Mouse (Mus musculus): ENCODE data around the gene Fbxo39. TPM values are rescaled to one million over a fixed set of nuclear protein-coding genes. Genes with fewer than 3 reads are reported as not detected.

The Fbxo39 gene
- polyA plus RNA-seq, 2 experiments = not detected

DNA sequence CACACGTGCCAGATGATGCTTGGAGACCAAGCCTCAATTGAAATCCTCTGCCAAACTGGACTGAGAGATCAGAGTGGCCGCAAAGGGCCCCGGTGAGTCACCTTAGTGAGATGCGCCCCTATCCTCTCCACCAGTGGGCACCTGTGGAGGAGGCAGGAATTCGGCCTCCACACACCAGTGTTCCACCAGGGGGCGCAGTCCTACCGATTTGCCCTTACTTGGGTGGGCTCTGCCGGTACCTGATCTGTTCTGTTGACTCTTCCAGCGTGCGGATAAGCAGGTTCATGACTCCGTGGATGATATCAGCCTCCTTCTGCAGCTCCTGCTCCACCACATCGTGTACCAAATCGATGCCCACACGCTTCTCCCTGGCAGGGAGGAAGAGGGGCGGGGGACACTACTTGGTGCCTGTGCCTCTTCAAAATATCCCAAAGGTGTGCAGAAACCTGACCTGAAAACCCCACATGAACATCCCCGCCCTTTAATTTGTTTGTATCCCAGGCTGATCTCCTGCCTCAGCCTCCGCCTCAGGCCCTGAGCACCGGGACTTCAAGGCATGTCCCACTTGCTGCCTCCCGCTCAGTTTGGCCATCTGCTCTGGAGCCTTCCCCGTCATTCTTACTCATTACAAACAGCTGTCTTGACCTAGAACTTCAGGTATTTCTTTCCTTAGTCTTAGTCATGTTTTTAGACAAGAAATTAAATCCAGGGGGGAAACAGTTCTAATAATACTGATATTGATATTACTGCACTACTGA, 40.9 kb downstream of the Fbxo39 start:
- no peak overlapping the region for H3K4me3 ChIP-seq (replicated peaks; ENCODE audit: low read length)
- no peak; the same call in 1 of the 2 replicates for ATAC-seq (ENCODE audit: low FRiP score, low read depth)
- no peaks in the 10 kb centered on the region for H3K9me3 ChIP-seq (ENCODE audit: control insufficient read depth, low read length)
- 24% methylated on average over 20 of the region's 20 CpGs for WGBS
- no peaks in the 10 kb centered on the region for H3K36me3 ChIP-seq (ENCODE audit: control insufficient read depth, insufficient read depth, low read length)
- no peak for TF ChIP-seq POLR2A (IDR thresholded peaks at IDR 0.05; ENCODE audit: borderline replicate concordance, extremely low read depth, insufficient read depth, insufficient read length)
- H3K9ac ChIP-seq (ENCODE audit: low read depth, low read length, severe bottlenecking) = no peak overlapping the region
- H3K27me3 ChIP-seq (ENCODE audit: control insufficient read depth, insufficient read depth, low read length) = no peaks in the 10 kb centered on the region
- 0 out of 2 replicates have a peak, but pooled peaks cover 3% of the 10 kb centered on the region for H3K4me1 ChIP-seq (ENCODE audit: control insufficient read depth, insufficient read depth, low read length)
- H3K27ac ChIP-seq (replicated peaks; ENCODE audit: low read depth, low read length) = no peak overlapping the region
- peak overlapping the region; percentile 32; the same call in 1 of the 2 replicates for H3K4me2 ChIP-seq (replicated peaks; ENCODE audit: low read depth, low read length, severe bottlenecking)
- DNase-seq (ENCODE audit: low spot score) = peak; percentile 81

DNA sequence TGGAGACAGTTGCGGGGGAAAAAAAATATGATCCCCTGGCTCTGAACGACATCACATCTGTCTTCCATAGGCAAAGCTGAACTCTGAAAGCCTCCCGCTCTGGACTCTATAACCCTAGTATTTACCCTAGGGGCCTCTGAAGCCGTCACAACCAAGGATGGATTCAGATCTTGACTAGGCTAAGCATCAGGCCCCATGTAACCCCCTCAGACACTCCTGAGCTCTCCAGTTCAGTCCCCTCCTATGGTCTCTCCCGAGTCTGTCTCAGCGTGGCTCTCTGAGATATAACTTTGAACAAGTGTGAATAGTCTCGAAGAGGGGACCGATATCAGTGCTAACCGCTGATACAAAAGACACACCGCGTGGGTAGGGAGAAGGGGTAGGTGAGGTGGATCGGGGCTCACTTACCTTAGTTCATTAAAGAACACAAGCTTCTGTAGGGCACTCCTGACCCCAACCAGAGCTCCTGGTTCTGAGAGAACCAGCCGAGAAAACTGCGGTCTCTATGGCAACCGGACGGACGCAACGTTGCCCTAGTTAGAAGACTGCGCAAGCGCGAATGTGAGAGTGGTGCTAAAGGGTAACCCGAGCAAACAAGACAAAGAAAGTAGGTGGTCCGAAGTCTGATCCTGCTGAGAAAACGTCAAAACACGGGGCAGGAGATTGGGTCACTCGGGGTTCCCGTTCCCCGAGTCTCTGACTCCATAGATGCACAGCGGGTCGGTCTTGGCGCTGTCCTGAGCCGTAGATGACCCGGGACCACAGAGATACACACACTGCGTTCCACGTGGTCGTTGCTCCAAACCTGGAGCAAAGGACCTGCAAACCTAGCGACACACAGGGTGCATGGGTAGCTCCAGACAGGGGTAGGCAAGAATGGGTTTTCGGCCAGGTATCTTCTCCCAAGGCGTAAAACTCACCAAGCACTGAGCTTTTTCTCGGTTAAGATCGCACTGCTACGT, 47.4 kb downstream of the Fbxo39 start:
- Histone ChIP-seq H3K4me2 (replicated peaks; ENCODE audit: low read depth, low read length, severe bottlenecking) (peak overlapping the region; percentile 65), H3K4me1 (ENCODE audit: control insufficient read depth, insufficient read depth, low read length) (no peaks in the 10 kb centered on the region), H3K27ac (replicated peaks; ENCODE audit: low read depth, low read length) (no peak overlapping the region), H3K27me3 (ENCODE audit: control insufficient read depth, insufficient read depth, low read length) (no peaks in the 10 kb centered on the region), H3K4me3 (replicated peaks; ENCODE audit: low read length) (peak overlapping the region; percentile 36), H3K9me3 (ENCODE audit: control insufficient read depth, low read length) (no peaks in the 10 kb centered on the region), H3K9ac (ENCODE audit: low read depth, low read length, severe bottlenecking) (peak overlapping the region; percentile 62), H3K36me3 (ENCODE audit: control insufficient read depth, insufficient read depth, low read length) (no peaks in the 10 kb centered on the region)
- peak; percentile 88 for ATAC-seq (ENCODE audit: low FRiP score, low read depth)
- DNase-seq (ENCODE audit: low spot score) = peak; percentile 87
- TF ChIP-seq POLR2A (IDR thresholded peaks at IDR 0.05; ENCODE audit: borderline replicate concordance, extremely low read depth, insufficient read depth, insufficient read length) = no peak
- 9% methylated on average over 42 of the region's 42 CpGs for WGBS

DNA sequence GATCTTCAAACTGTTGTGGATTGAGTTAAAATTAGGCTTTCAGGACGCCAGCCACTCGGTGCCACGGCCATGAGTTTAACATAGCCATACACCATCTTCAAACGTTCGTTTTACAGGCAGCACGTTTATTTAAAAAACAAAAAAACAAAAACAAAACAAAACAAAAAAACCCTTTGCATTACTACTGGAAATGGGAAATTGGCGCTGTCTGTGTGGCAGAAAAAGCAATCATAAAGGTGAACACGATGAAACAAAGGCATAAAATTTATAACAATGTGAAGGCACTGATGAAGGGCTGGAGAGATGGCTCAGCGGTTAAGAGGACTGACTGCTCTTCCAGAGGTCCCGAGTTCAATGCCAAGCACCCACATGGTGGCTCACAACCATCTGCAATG, 48.1 kb downstream of the Fbxo39 start, which contains the start of gene Tekt1:
TSS of gene Tekt1 (minus strand) at position 96 of the 395 bp plus-strand sequence.
- DNase-seq (ENCODE audit: low spot score) = no peak
- Histone ChIP-seq H3K36me3 (ENCODE audit: control insufficient read depth, insufficient read depth, low read length) (no peaks in the 10 kb centered on the region), H3K27ac (replicated peaks; ENCODE audit: low read depth, low read length) (no peak within 1 kb of the TSS), H3K4me1 (ENCODE audit: control insufficient read depth, insufficient read depth, low read length) (no peaks in the 10 kb centered on the region), H3K4me3 (replicated peaks; ENCODE audit: low read length) (peak within 1 kb of the TSS; percentile 36), H3K9ac (ENCODE audit: low read depth, low read length, severe bottlenecking) (peak within 1 kb of the TSS; percentile 62), H3K9me3 (ENCODE audit: control insufficient read depth, low read length) (no peaks in the 10 kb centered on the region), H3K4me2 (replicated peaks; ENCODE audit: low read depth, low read length, severe bottlenecking) (peak within 1 kb of the TSS; percentile 65), H3K27me3 (ENCODE audit: control insufficient read depth, insufficient read depth, low read length) (no peaks in the 10 kb centered on the region)
- 38% methylated on average over 10 of the region's 10 CpGs for WGBS
- TF ChIP-seq POLR2A (IDR thresholded peaks at IDR 0.05; ENCODE audit: borderline replicate concordance, extremely low read depth, insufficient read depth, insufficient read length) = no peak
- ATAC-seq (ENCODE audit: low FRiP score, low read depth) = peak; percentile 23; the same call in 1 of the 2 replicates

DNA sequence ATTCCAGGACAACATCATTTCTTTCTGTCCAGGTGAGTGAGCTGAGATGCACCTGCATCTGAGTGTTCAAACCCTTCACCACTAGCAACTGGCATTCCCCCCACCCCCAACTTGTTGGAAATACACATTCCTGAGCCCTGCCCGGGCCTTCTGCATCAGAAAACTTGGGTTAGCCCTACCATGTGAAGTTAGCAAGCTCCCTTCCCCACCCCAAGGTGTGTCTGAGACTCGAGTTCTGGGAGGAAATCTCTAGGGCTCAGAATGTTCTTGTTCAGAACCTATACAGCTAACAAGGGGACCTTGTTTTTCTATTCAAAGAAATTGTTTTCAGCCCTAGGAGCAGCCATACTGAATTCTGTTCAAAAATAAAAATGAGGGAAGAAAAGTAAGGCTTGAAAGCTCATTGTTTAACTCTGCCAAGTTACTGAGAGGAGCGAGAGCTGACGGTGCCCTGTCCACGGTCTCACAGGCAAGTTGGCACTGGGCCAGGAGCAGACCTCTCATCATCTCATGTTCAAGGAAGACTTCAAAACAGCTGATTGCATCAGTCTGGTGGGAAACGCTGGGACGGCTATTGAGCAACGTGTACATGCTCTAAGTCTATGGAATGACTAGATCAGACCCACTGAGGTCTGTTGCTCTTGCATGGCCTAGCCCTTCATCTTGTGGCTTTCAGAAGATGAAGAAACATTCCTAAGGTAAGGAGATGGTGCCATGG, 49.4 kb downstream of the Fbxo39 start:
- Histone ChIP-seq H3K27ac (replicated peaks; ENCODE audit: low read depth, low read length) (no peak overlapping the region), H3K9me3 (ENCODE audit: control insufficient read depth, low read length) (no peaks in the 10 kb centered on the region), H3K4me3 (replicated peaks; ENCODE audit: low read length) (no peak overlapping the region), H3K9ac (ENCODE audit: low read depth, low read length, severe bottlenecking) (no peak overlapping the region), H3K4me1 (ENCODE audit: control insufficient read depth, insufficient read depth, low read length) (no peaks in the 10 kb centered on the region), H3K27me3 (ENCODE audit: control insufficient read depth, insufficient read depth, low read length) (no peaks in the 10 kb centered on the region), H3K4me2 (replicated peaks; ENCODE audit: low read depth, low read length, severe bottlenecking) (no peak overlapping the region), H3K36me3 (ENCODE audit: control insufficient read depth, insufficient read depth, low read length) (no peaks in the 10 kb centered on the region)
- no peak for ATAC-seq (ENCODE audit: low FRiP score, low read depth)
- WGBS = 71% methylated on average over 8 of the region's 8 CpGs
- TF ChIP-seq POLR2A (IDR thresholded peaks at IDR 0.05; ENCODE audit: borderline replicate concordance, extremely low read depth, insufficient read depth, insufficient read length) = no peak
- no peak for DNase-seq (ENCODE audit: low spot score)

DNA sequence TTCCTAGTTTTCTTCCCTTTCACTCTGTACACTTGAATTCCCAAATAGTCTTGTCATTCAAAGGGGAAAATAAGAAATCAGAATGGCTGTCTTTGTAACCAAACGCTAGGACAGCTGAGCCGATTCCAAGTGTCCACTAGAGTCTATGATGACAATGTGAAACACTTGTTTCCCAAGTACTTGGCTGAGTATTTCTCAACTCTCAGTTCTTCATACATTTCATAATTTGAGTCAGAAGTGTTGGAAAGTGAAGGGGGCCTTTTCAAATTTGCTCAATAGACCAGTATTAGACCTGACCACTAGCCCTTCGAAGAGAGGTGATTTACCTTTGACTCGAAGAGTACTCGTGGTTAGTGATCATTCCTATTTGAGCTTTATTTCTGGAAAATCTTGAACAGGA, 50.3 kb downstream of the Fbxo39 start:
- no peak for TF ChIP-seq POLR2A (IDR thresholded peaks at IDR 0.05; ENCODE audit: borderline replicate concordance, extremely low read depth, insufficient read depth, insufficient read length)
- Histone ChIP-seq H3K36me3 (ENCODE audit: control insufficient read depth, insufficient read depth, low read length) (no peaks in the 10 kb centered on the region), H3K9ac (ENCODE audit: low read depth, low read length, severe bottlenecking) (no peak overlapping the region), H3K27ac (replicated peaks; ENCODE audit: low read depth, low read length) (no peak overlapping the region), H3K4me3 (replicated peaks; ENCODE audit: low read length) (no peak overlapping the region), H3K4me2 (replicated peaks; ENCODE audit: low read depth, low read length, severe bottlenecking) (no peak overlapping the region), H3K27me3 (ENCODE audit: control insufficient read depth, insufficient read depth, low read length) (no peaks in the 10 kb centered on the region), H3K4me1 (ENCODE audit: control insufficient read depth, insufficient read depth, low read length) (no peaks in the 10 kb centered on the region), H3K9me3 (ENCODE audit: control insufficient read depth, low read length) (no peaks in the 10 kb centered on the region)
- WGBS = 95% methylated on average over 5 of the region's 5 CpGs
- DNase-seq (ENCODE audit: low spot score) = no peak
- no peak for ATAC-seq (ENCODE audit: low FRiP score, low read depth)

All from limb, embryonic 14.5 days (tissue).